Mouse (Mus musculus): ENCODE measurements around the gene Gpatch8.
A peak's percentile ranks its signal among the peaks of the same experiment; 100 is the strongest.

Gpatch8 gene

GRCm38 (mm10) chr11:102434816-102435705 is 121.1 kb downstream of the Gpatch8 start:
- DNase-seq (ENCODE audit: low spot score in 2 of 2), result no peak

GRCm38 (mm10) chr11:102434406-102434805 is 121.8 kb downstream of the Gpatch8 start:
- peak; percentile 87 to 92 for DNase-seq (ENCODE audit: low spot score in 2 of 2)

GRCm38 (mm10) chr11:102433866-102434265 is 122.3 kb downstream of the Gpatch8 start:
- DNase-seq (ENCODE audit: low spot score in 2 of 2), result no peak

GRCm38 (mm10) chr11:102432896-102433295 is 123.3 kb downstream of the Gpatch8 start:
- no peak for DNase-seq (ENCODE audit: low spot score in 2 of 2)

- peak; percentile 44 to 71 for DNase-seq (ENCODE audit: low spot score in 2 of 2)
Observed at GRCm38 (mm10) chr11:102432115-102432843, 123.9 kb downstream of the Gpatch8 start.

GRCm38 (mm10) chr11:102431728-102432114 is 124.5 kb downstream of the Gpatch8 start:
- DNase-seq (ENCODE audit: low spot score in 2 of 2), result no peak

GRCm38 (mm10) chr11:102431018-102431645 is 125.1 kb downstream of the Gpatch8 start:
- peak; percentile 78 to 87 for DNase-seq (ENCODE audit: low spot score in 2 of 2)

- peak; percentile 73 to 85 for DNase-seq (ENCODE audit: low spot score in 2 of 2)
Observed at GRCm38 (mm10) chr11:102430121-102431017, 125.8 kb downstream of the Gpatch8 start, which contains the start of gene Grn. Gene Grn, plus strand, starts transcription at chr11:102430315.

GRCm38 (mm10) chr11:102429551-102429950 is 126.6 kb downstream of the Gpatch8 start:
- DNase-seq (ENCODE audit: low spot score in 2 of 2), result no peak

- DNase-seq (ENCODE audit: low spot score in 2 of 2), result no peak
Observed at GRCm38 (mm10) chr11:102428981-102429540, 127.1 kb downstream of the Gpatch8 start.

All from spleen, postnatal 10 days (tissue).